Mouse (Mus musculus) MEL (cell line): ENCODE data around the gene Bmp7. TPM values are rescaled to one million over a fixed set of nuclear protein-coding genes. Genes with fewer than 3 reads are reported as not detected.

Source experiments
- DNase-seq: peaks from one replicate; pipeline ENCODE4 v3.0.0; 2011; ENCODE audit warnings: low read depth, low spot score
- H3K27ac ChIP-seq: 2 replicates; pipeline ENCODE4 v1.5.1; 2012; ENCODE audit warnings: low read depth, mild to moderate bottlenecking, control low read depth, low read length, moderate library complexity; ENCODE audit not compliant: control insufficient read depth
- H3K27me3 ChIP-seq, 2 experiments: fragments of 150-350 bp in 1 of 2; sonication (generic) in 1 of 2; 2 replicates each; pipeline ENCODE4 v1.6.1; 2012; ENCODE audit warnings: low read length in 2 of 2, mild to moderate bottlenecking in 2 of 2, improper control_type of control experiment in 1 of 2, moderate library complexity in 1 of 2; ENCODE audit not compliant: insufficient read depth in 2 of 2, control insufficient read depth in 1 of 2
- H3K36me3 ChIP-seq, 2 experiments: 2 replicates each; pipeline ENCODE4 v1.6.1; 2012 to 2014; ENCODE audit warnings: low read length in 2 of 2, improper control_type of control experiment in 1 of 2, inconsistent platforms in 1 of 2, mild to moderate bottlenecking in 1 of 2; ENCODE audit not compliant: insufficient read depth in 2 of 2, control insufficient read depth in 1 of 2
- H3K4me1 ChIP-seq, 2 experiments: fragments of 150-350 bp in 1 of 2; sonication (generic) in 1 of 2; 2 replicates each; pipeline ENCODE4 v1.6.1; 2012; ENCODE audit warnings: low read length in 2 of 2, improper control_type of control experiment in 1 of 2, mild to moderate bottlenecking in 1 of 2; ENCODE audit not compliant: insufficient read depth in 2 of 2, control insufficient read depth in 1 of 2
- H3K4me3 ChIP-seq, 2 experiments: fragments of 150-350 bp in 1 of 2; sonication (generic) in 1 of 2; 2 replicates each; pipeline ENCODE4 v1.5.1; 2012; ENCODE audit warnings: low read depth in 2 of 2, low read length in 2 of 2, mild to moderate bottlenecking in 2 of 2, moderate library complexity in 2 of 2, control low read depth in 1 of 2, improper control_type of control experiment in 1 of 2; ENCODE audit not compliant: control insufficient read depth in 1 of 2, insufficient read depth in 1 of 2
- H3K79me2 ChIP-seq: 2 replicates; pipeline ENCODE4 v1.6.1; 2012; ENCODE audit warnings: mild to moderate bottlenecking, low read length, moderate library complexity; ENCODE audit not compliant: control insufficient read depth, poor library complexity, insufficient read depth
- H3K9ac ChIP-seq: 2 replicates; pipeline ENCODE4 v1.6.1; 2012; ENCODE audit warnings: low read depth, mild to moderate bottlenecking, control low read depth, low read length, moderate library complexity; ENCODE audit not compliant: control insufficient read depth, poor library complexity, severe bottlenecking
- H3K9me3 ChIP-seq: fragments of 150-350 bp; sonication (generic); replicated peaks from 2 replicates; pipeline ENCODE4 v1.6.1; 2012; ENCODE audit warnings: mild to moderate bottlenecking, low read length, improper control_type of control experiment, moderate library complexity; ENCODE audit not compliant: insufficient read depth
- CHD1 ChIP-seq: IDR thresholded peaks from 2 replicates; pipeline ENCODE4 v1.6.1; 2012; ENCODE audit warnings: low read depth, mild to moderate bottlenecking, inconsistent platforms, low read length, improper control_type of control experiment
- CTCF ChIP-seq, 3 experiments: IDR thresholded peaks in 2 of 3; conservative IDR thresholded peaks in 1 of 3; 2 replicates each; pipeline ENCODE4 v1.5.1; 2011 to 2012; ENCODE audit warnings: low read length in 3 of 3, low read depth in 2 of 3, mild to moderate bottlenecking in 2 of 3, improper control_type of control experiment in 1 of 3, inconsistent platforms in 1 of 3, mixed read lengths in 1 of 3, moderate library complexity in 1 of 3; ENCODE audit not compliant: control insufficient read depth in 1 of 3, insufficient read depth in 1 of 3, poor library complexity in 1 of 3, severe bottlenecking in 1 of 3
- EP300 ChIP-seq, 2 experiments: IDR thresholded peaks; 2 replicates each; pipeline ENCODE4 v1.6.1; 2011; ENCODE audit warnings: improper control_type of control experiment in 2 of 2, low read length in 2 of 2, low read depth in 1 of 2, mild to moderate bottlenecking in 1 of 2
- JUND ChIP-seq: IDR thresholded peaks from 2 replicates; pipeline ENCODE4 v1.6.1; 2011; ENCODE audit warnings: low read depth, mild to moderate bottlenecking, improper control_type of control experiment, low read length
- MAFK ChIP-seq: IDR thresholded peaks from 2 replicates; pipeline ENCODE4 v1.6.1; 2011; ENCODE audit warnings: low read depth, mild to moderate bottlenecking, low read length, improper control_type of control experiment, borderline replicate concordance
- MEF2A ChIP-seq: IDR thresholded peaks from 2 replicates; pipeline ENCODE4 v1.6.1; 2014; ENCODE audit warnings: low read depth, mild to moderate bottlenecking, inconsistent platforms, low read length, improper control_type of control experiment; ENCODE audit not compliant: poor library complexity, insufficient replicate concordance, severe bottlenecking; ENCODE audit errors: extremely low read depth
- MYB ChIP-seq: IDR thresholded peaks from 2 replicates; pipeline ENCODE4 v1.6.1; 2011; ENCODE audit warnings: mild to moderate bottlenecking, low read depth, low read length, improper control_type of control experiment
- MYC ChIP-seq: IDR thresholded peaks from 2 replicates; pipeline ENCODE4 v1.6.1; 2011; ENCODE audit warnings: low read depth, mild to moderate bottlenecking, low read length, improper control_type of control experiment, moderate library complexity
- NELFE ChIP-seq: IDR thresholded peaks from 2 replicates; pipeline ENCODE4 v1.6.1; 2011; ENCODE audit warnings: low read depth, low read length, improper control_type of control experiment
- POLR2AphosphoS2 ChIP-seq: IDR thresholded peaks from 2 replicates; pipeline ENCODE4 v1.6.1; 2011; ENCODE audit warnings: low read length, improper control_type of control experiment
- POLR2AphosphoS5 ChIP-seq: IDR thresholded peaks from 2 replicates; pipeline ENCODE4 v1.6.1; 2012; ENCODE audit warnings: low read depth, borderline replicate concordance, mild to moderate bottlenecking, inconsistent platforms, low read length, moderate library complexity, mixed read lengths
- RCOR1 ChIP-seq: IDR thresholded peaks from 2 replicates; pipeline ENCODE4 v1.6.1; 2012; ENCODE audit warnings: low read depth, mild to moderate bottlenecking, inconsistent platforms, low read length, improper control_type of control experiment
- SMC3 ChIP-seq: IDR thresholded peaks from 2 replicates; pipeline ENCODE4 v1.6.1; 2011; ENCODE audit warnings: low read depth, low read length, improper control_type of control experiment
- TBP ChIP-seq: IDR thresholded peaks from 2 replicates; pipeline ENCODE4 v1.8.0; 2011; ENCODE audit warnings: low read depth, low read length, improper control_type of control experiment
- TCF12 ChIP-seq: IDR thresholded peaks from 2 replicates; pipeline ENCODE4 v1.6.1; 2014; ENCODE audit warnings: low read depth, mild to moderate bottlenecking, inconsistent platforms, low read length, improper control_type of control experiment, moderate library complexity
- ZMIZ1 ChIP-seq: IDR thresholded peaks from 2 replicates; pipeline ENCODE4 v1.6.1; 2012; ENCODE audit warnings: low read depth, mild to moderate bottlenecking, inconsistent platforms, low read length, improper control_type of control experiment, moderate library complexity
- polyA plus RNA-seq, 2 experiments: library from polyadenylated mRNA; stranded (reverse) in 1 of 2; unstranded in 1 of 2; fragments of >175 nt in 1 of 2; fragments of >200 nt in 1 of 2; gene quantifications; 2 replicates each; pipeline versions ENCODE4 v1.2.1 to v1.2.4; 2012; ENCODE audit warnings: low replicate concordance in 2 of 2, low read depth in 1 of 2; ENCODE audit not compliant: insufficient read length in 2 of 2, insufficient read depth in 1 of 2, missing spikeins in 1 of 2
- total RNA-seq: library from RNA; depleted of rRNA; stranded (reverse); fragments of 300-350 nt; gene quantifications from 2 replicates; pipeline ENCODE4 v1.2.3, GENCODE M21; 2012

Bmp7 gene
- total and polyA plus RNA-seq, 3 experiments = not detected

GRCm38 (mm10) chr2:172864566-172864965 is 75.6 kb downstream of the Bmp7 start:
- peak; percentile 2 for DNase-seq
- TF ChIP-seq SMC3 = no peak
- TF ChIP-seq ZMIZ1 = no peak
- peak in 1 of 3 experiments; percentile 9; a peak in 1 of 6 replicates for TF ChIP-seq CTCF (IDR thresholded peaks at IDR 0.05 in 2 of 3, conservative IDR thresholded peaks at IDR 0.05 in 1 of 3; ENCODE audit: control insufficient read depth in 1 of 3, insufficient read depth in 1 of 3, low read depth in 2 of 3, low read length in 3 of 3, poor library complexity in 1 of 3, severe bottlenecking in 1 of 3)
- TF ChIP-seq RCOR1 = no peak
- TF ChIP-seq MAFK = no peak
- H3K27ac ChIP-seq = no peak overlapping the region
- no peaks in the 10 kb centered on the region for H3K27me3 ChIP-seq
- no peak overlapping the region for H3K4me3 ChIP-seq
- no peak overlapping the region for H3K9ac ChIP-seq
- no peaks in the 10 kb centered on the region for H3K79me2 ChIP-seq
- H3K36me3 ChIP-seq = no peaks in the 10 kb centered on the region
- H3K4me1 ChIP-seq = no peaks in the 10 kb centered on the region
- no peaks in the 10 kb centered on the region for H3K9me3 ChIP-seq

- no peaks in the 10 kb centered on the region for H3K9me3 ChIP-seq
- no peak overlapping the region for H3K9ac ChIP-seq
- TF ChIP-seq EP300 (IDR thresholded peaks at IDR 0.05; ENCODE audit: low read depth in 1 of 2, low read length in 2 of 2) (no peak), JUND (no peak), TCF12 (no peak), TBP (no peak), CHD1 (no peak), POLR2AphosphoS2 (no peak)
- no peaks in the 10 kb centered on the region for H3K36me3 ChIP-seq
- no peak overlapping the region for H3K4me3 ChIP-seq
- H3K27ac ChIP-seq = no peak overlapping the region
- no peak for DNase-seq
- no peaks in the 10 kb centered on the region for H3K79me2 ChIP-seq
- H3K27me3 ChIP-seq = no peaks in the 10 kb centered on the region
- no peaks in the 10 kb centered on the region for H3K4me1 ChIP-seq
These were observed 76.7 kb downstream of the Bmp7 start for GRCm38 (mm10) chr2:172863469-172863856.

GRCm38 (mm10) chr2:172862850-172863468 is 77.2 kb downstream of the Bmp7 start:
- H3K4me3 ChIP-seq = no peak overlapping the region
- no peak for TF ChIP-seq MEF2A
- TF ChIP-seq POLR2AphosphoS5 = no peak
- no peak for TF ChIP-seq MAFK
- TF ChIP-seq MYC = no peak
- TF ChIP-seq MYB = no peak
- TF ChIP-seq NELFE = no peak
- DNase-seq = no peak

More at GRCm38 (mm10) chr2:172862850-172863468, 77.2 kb downstream of the Bmp7 start:
- no peaks in the 10 kb centered on the region for H3K9me3 ChIP-seq
- H3K36me3 ChIP-seq = no peaks in the 10 kb centered on the region
- no peaks in the 10 kb centered on the region for H3K27me3 ChIP-seq
- no peaks in the 10 kb centered on the region for H3K79me2 ChIP-seq
- H3K9ac ChIP-seq = no peak overlapping the region
- H3K4me1 ChIP-seq = no peaks in the 10 kb centered on the region
- no peak overlapping the region for H3K27ac ChIP-seq
